ENCODE assay signal across 13 mouse cellular contexts in genomic region chr2:115774153-115774908, GRCm38 (mm10).
A peak's percentile ranks its signal among the peaks of the same experiment; 100 is the strongest.
DNase-seq lines count a peak whose midpoint lies in the region; ATAC-seq and TF ChIP-seq lines count a peak whose summit lies in the region.
"Had no signal": no experiment of that assay in that cellular context is flagged by ENCODE, and none has a peak within 500 bp of the region (broad histone marks: within the 10 kb centered on the region; RNA-seq: fewer than 3 reads in every experiment).

No protein-coding gene starts in this region.

- peak overlapping the region; percentile 86 for H3K27ac ChIP-seq in kidney, postnatal 0 days
- peak overlapping the region; percentile 65; the same call in 1 of the 2 replicates for H3K27ac ChIP-seq in embryonic fibroblast, embryonic 13.5 days (ENCODE audit: insufficient read depth, low read length)
- no peak overlapping the region for H3K27ac ChIP-seq in thymus, adult 2 months (ENCODE audit: control insufficient read depth, insufficient read depth, low read length)
- H3K27ac ChIP-seq: midbrain, embryonic 12.5 days had no signal

- no peak for ATAC-seq in kidney, postnatal 0 days (replicated peaks; ENCODE audit: low FRiP score, low read depth)
- ATAC-seq: activated CD4-positive, CD25-positive, alpha-beta regulatory T cell, adult 4 months had no signal

- DNase-seq in heart, adult 11 months, result peak; percentile 41
- DNase-seq in heart, postnatal 14 days, result no peak
- DNase-seq in kidney, postnatal 0 days (ENCODE audit: low spot score), result peak; percentile 62
- DNase-seq in kidney, adult 8-10 months, result no peak
- DNase-seq in thymus, adult 2 months, result no peak
- no peak for DNase-seq in ovary, postnatal 36 days (ENCODE audit: low spot score)
- DNase-seq: cerebellum, adult 8-10 months; gastrocnemius, postnatal 36 days had no signal

- 0 out of 2 replicates have a peak, but pooled peaks cover 11% of the 10 kb centered on the region for H3K4me1 ChIP-seq in kidney, postnatal 0 days (replicated peaks; ENCODE audit: insufficient read depth, low read length)
- H3K4me1 ChIP-seq in embryonic fibroblast, embryonic 13.5 days (ENCODE audit: control insufficient read depth, insufficient read depth, low read length), result peaks cover 20% of the 10 kb centered on the region
- no peaks in the 10 kb centered on the region for H3K4me1 ChIP-seq in thymus, adult 2 months (replicated peaks; ENCODE audit: control insufficient read depth, insufficient read depth, low read length)
- H3K4me1 ChIP-seq: midbrain, embryonic 12.5 days had no signal

- no peaks in the 10 kb centered on the region for H3K36me3 ChIP-seq in kidney, postnatal 0 days (ENCODE audit: insufficient read depth, low read length)
- no peaks in the 10 kb centered on the region for H3K36me3 ChIP-seq in myocyte (ENCODE audit: control insufficient read depth, insufficient read depth)
- no peaks in the 10 kb centered on the region for H3K36me3 ChIP-seq in thymus, adult 2 months (ENCODE audit: control insufficient read depth, insufficient read depth, low read length)
- H3K36me3 ChIP-seq: midbrain, embryonic 12.5 days had no signal

- no peak overlapping the region for H3K4me2 ChIP-seq in kidney, postnatal 0 days (ENCODE audit: low read length)
- H3K4me2 ChIP-seq in myocyte (ENCODE audit: low read depth), result no peak overlapping the region
- H3K4me2 ChIP-seq: midbrain, embryonic 12.5 days had no signal

- no peak overlapping the region for H3K9ac ChIP-seq in kidney, postnatal 0 days (ENCODE audit: low read depth, low read length)
- H3K9ac ChIP-seq: midbrain, embryonic 12.5 days had no signal

- H3K79me2 ChIP-seq in myocyte (ENCODE audit: control insufficient read depth, insufficient read depth), result no peaks in the 10 kb centered on the region

- intact Hi-C loops in heart, postnatal 14 days (cut with DNase I), result no loop called here

- WGBS in kidney, postnatal 0 days, result 49% methylated on average over 5 of the region's 5 CpGs
- 68% methylated on average over 5 of the region's 5 CpGs for WGBS in thymus, adult 2 months

- H3K4me3 ChIP-seq in kidney, postnatal 0 days (replicated peaks; ENCODE audit: low read depth, low read length), result no peak overlapping the region
- no peak overlapping the region for H3K4me3 ChIP-seq in embryonic fibroblast, embryonic 13.5 days (ENCODE audit: insufficient read depth, low read length)
- no peak overlapping the region for H3K4me3 ChIP-seq in myocyte
- no peak overlapping the region for H3K4me3 ChIP-seq in thymus, adult 2 months (ENCODE audit: control insufficient read depth, insufficient read depth, low read length)
- H3K4me3 ChIP-seq: midbrain, embryonic 12.5 days had no signal

- H3K27me3 ChIP-seq in kidney, postnatal 0 days (ENCODE audit: insufficient read depth, low read length), result no peaks in the 10 kb centered on the region
- H3K27me3 ChIP-seq in myocyte (ENCODE audit: control insufficient read depth, insufficient read depth, insufficient read length), result no peaks in the 10 kb centered on the region
- H3K27me3 ChIP-seq in thymus, adult 2 months (ENCODE audit: control insufficient read depth, insufficient read depth, low read length), result no peaks in the 10 kb centered on the region
- H3K27me3 ChIP-seq: midbrain, embryonic 12.5 days had no signal

- H3ac ChIP-seq in myocyte (ENCODE audit: control insufficient read depth, insufficient read length), result no peak overlapping the region

- no peak for TF ChIP-seq CTCF in kidney, postnatal 0 days (IDR thresholded peaks at IDR 0.05; ENCODE audit: low read depth)
- TF ChIP-seq CTCF in embryonic fibroblast, embryonic 13.5 days (IDR thresholded peaks at IDR 0.05; ENCODE audit: borderline replicate concordance, insufficient read depth, low read length), result no peak
- TF ChIP-seq CTCF in thymus, adult 2 months (IDR thresholded peaks at IDR 0.05; ENCODE audit: borderline replicate concordance, control insufficient read depth, extremely low read depth, insufficient read depth, low read length, poor library complexity), result no peak

- no peak for TF ChIP-seq POLR2A in embryonic fibroblast, embryonic 13.5 days (IDR thresholded peaks at IDR 0.05; ENCODE audit: low read depth, low read length)
- TF ChIP-seq POLR2A in myocyte (IDR thresholded peaks at IDR 0.05; ENCODE audit: insufficient read length, low read depth), result no peak
- no peak for TF ChIP-seq POLR2A in thymus, adult 2 months (IDR thresholded peaks at IDR 0.05; ENCODE audit: control insufficient read depth, extremely low read depth, insufficient read depth, low read length, poor library complexity)

- no peaks in the 10 kb centered on the region for H3K9me3 ChIP-seq in kidney, postnatal 0 days (replicated peaks; ENCODE audit: low read length)
- H3K9me3 ChIP-seq: G1E; midbrain, embryonic 12.5 days had no signal

TF ChIP-seq in myocyte, 11 proteins besides CTCF, POLR2A, EP300 and RAD21:
- peak; percentile 27 for TF ChIP-seq TCF12 (IDR thresholded peaks at IDR 0.05; ENCODE audit: insufficient read depth, poor library complexity, severe bottlenecking)
- no peak for TF ChIP-seq USF1 (IDR thresholded peaks at IDR 0.05; ENCODE audit: low read depth)
- TF ChIP-seq MYOD1 (IDR thresholded peaks at IDR 0.05; ENCODE audit: control insufficient read depth in 1 of 3, insufficient read length in 2 of 3, low read depth in 2 of 3), result peak in 2 of 3 experiments; percentile 62 to 74
- TF ChIP-seq MYOG (IDR thresholded peaks at IDR 0.05; ENCODE audit: control insufficient read depth in 1 of 3, insufficient read depth in 1 of 3, insufficient read length in 2 of 3, low read depth in 2 of 3), result peak in 2 of 3 experiments; percentile 25 to 68
- peak; percentile 72 for TF ChIP-seq CEBPB (IDR thresholded peaks at IDR 0.05; ENCODE audit: insufficient read depth, poor library complexity, severe bottlenecking)
TF ChIP-seq in myocyte: peak in this region for 4.

Comparison
In these comparisons a context has a peak if more than half of its experiments do, and no peak if none do; other contexts are left out.
1. DNase-seq: peak in heart, adult 11 months (single experiment) and kidney, postnatal 0 days (single experiment); none in heart, postnatal 14 days (0 of 2), kidney, adult 8-10 months (0 of 2), thymus, adult 2 months (single experiment) and ovary, postnatal 36 days (single experiment).